Mouse (Mus musculus): Measurements from ENCODE around the gene Zfp365.

Zfp365 gene

GRCm38 (mm10) chr10:67912337-67912776, at the start of gene Zfp365:
Gene Zfp365, minus strand, starts transcription at chr10:67912662.
- peak; percentile 42 for DNase-seq (ENCODE audit: low spot score in 2 of 2)

- no peak for DNase-seq (ENCODE audit: low spot score in 2 of 2)
These were observed 47.5 kb upstream of the Zfp365 start for GRCm38 (mm10) chr10:67959982-67960381.

- no peak for DNase-seq (ENCODE audit: low spot score in 2 of 2)
These were observed 43.5 kb upstream of the Zfp365 start for GRCm38 (mm10) chr10:67955982-67956381.

DNA sequence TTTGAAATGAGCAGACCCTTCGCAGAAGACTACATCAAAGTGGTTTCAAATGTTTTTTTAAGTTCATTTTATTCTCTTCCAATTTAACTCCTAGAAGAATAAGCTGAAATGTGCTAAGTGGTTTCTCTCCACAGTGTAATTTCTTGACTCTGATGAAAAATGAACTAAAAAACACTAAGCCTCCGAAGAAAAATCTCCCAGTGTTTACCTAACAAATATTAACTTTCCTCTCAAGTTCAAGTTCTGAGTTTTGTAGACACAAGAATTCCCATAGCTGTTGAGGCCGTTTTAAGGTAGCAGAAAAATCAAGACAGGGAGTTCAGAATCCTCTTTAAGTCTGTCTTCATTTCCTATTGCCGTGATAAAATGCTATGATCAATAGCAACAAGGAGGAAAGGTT, 39.2 kb upstream of the Zfp365 start:
- no peak for DNase-seq (ENCODE audit: low spot score in 2 of 2)

- no peak for DNase-seq (ENCODE audit: low spot score in 2 of 2)
These were observed 37.7 kb upstream of the Zfp365 start for GRCm38 (mm10) chr10:67950059-67950748.

- no peak for DNase-seq (ENCODE audit: low spot score in 2 of 2)
These were observed 31.1 kb upstream of the Zfp365 start for GRCm38 (mm10) chr10:67943513-67943912.

DNA sequence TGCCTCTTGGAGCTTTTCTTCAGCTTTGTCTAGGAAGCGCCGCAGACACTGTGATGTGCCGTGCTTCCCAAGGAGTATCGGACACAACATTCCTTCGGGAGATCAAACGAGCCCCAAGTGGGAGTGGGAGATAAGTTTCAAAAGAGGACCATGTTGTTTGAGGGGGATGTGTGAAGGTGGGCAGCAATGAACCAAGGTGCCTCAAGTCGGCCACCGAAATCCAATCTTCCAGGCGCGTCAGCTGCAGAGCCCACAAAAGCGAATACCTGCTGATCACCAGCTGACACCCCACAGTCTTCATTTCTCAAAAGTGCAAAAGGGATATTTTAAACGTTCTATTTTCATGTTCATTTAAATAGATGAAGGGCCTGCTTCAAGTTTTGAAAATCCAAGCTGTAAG, 27.1 kb upstream of the Zfp365 start:
- DNase-seq (ENCODE audit: low spot score in 2 of 2): no peak

DNA sequence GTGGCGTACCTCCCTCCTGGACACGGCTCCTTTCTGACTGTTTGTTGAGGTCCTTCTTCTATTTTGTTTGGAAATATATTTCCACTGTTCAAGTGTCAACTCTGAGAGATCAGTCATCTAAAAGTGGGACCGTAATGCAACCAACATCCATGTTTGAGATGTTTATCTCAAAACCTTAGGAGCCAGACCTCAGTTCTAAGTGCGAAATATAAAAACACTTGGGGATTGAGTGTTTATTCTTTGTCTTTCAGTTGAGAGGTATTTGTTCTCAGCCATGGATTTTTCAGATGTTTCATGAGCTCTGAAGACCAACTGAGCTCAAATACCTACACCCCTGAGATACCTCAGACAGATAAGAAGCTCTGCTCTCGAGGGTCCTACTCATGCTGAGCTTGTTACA, 25.3 kb upstream of the Zfp365 start:
- DNase-seq (ENCODE audit: low spot score in 2 of 2): no peak

GRCm38 (mm10) chr10:67936944-67937343, 24.5 kb upstream of the Zfp365 start:
- DNase-seq (ENCODE audit: low spot score in 2 of 2): no peak

- no peak for DNase-seq (ENCODE audit: low spot score in 2 of 2)
These were observed 20.3 kb upstream of the Zfp365 start for GRCm38 (mm10) chr10:67932780-67933179.

- DNase-seq (ENCODE audit: low spot score in 2 of 2): no peak
These were observed 18.9 kb upstream of the Zfp365 start for GRCm38 (mm10) chr10:67931328-67931727.

- no peak for DNase-seq (ENCODE audit: low spot score in 2 of 2)
These were observed 16.1 kb upstream of the Zfp365 start for GRCm38 (mm10) chr10:67928584-67928983.

- DNase-seq (ENCODE audit: low spot score in 2 of 2): no peak
These were observed 15.4 kb upstream of the Zfp365 start for GRCm38 (mm10) chr10:67927718-67928455.

DNA sequence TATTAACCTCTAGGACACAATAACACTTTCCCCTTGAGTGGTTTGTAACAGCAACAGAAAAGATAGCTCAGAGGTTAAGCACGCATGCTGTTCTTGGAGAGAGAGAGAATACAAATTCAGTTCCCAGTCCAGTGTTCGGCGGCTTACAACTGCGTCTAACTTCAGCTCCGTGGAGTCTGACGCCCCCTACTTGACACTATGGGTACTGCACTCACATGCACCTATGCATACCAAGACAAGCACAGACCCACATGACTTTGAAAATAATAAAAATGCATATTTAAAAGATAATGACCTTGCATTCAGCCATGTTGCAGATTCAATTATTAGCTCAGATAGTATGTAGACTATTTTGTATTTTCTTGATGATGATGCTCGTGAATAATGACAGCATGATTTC, 11.6 kb upstream of the Zfp365 start:
- no peak for DNase-seq (ENCODE audit: low spot score in 2 of 2)

- no peak for DNase-seq (ENCODE audit: low spot score in 2 of 2)
These were observed 9.3 kb upstream of the Zfp365 start for GRCm38 (mm10) chr10:67921777-67922176.

GRCm38 (mm10) chr10:67919706-67920105, 7.2 kb upstream of the Zfp365 start:
- DNase-seq (ENCODE audit: low spot score in 2 of 2): no peak

DNA sequence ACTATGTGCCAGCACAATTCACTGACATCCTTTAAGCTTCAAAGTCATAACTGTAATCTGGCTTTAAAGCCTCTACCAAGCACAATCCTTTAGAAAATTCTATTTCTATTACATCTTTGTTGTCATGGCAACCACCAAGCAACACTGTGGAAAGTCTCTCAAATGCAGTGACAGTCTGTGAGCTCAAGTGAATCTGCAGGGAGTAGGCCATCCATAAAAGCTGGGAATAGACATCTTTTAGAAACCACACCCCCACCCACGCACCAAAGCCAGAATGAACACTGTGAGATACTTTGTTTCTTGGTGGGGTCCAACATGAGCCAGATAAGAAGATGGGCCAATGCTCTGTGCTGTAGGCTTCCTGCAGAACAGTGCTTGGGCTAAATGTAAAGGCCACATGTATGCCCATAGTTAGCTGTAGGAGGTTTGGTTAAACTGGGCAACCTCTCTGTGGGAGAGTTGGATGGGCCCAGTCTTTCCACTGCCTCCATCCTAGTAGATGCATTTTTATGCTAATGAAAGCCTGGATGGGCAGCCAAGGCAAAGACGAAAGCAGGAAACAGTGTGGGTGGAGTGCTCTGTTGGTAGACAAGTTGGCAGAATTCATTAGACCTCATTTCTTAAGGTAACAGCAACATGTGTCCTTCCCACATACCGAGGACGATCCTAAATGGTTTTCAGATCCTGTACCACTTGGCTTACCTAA, 5.9 kb upstream of the Zfp365 start:
- DNase-seq (ENCODE audit: low spot score in 2 of 2): no peak

DNA sequence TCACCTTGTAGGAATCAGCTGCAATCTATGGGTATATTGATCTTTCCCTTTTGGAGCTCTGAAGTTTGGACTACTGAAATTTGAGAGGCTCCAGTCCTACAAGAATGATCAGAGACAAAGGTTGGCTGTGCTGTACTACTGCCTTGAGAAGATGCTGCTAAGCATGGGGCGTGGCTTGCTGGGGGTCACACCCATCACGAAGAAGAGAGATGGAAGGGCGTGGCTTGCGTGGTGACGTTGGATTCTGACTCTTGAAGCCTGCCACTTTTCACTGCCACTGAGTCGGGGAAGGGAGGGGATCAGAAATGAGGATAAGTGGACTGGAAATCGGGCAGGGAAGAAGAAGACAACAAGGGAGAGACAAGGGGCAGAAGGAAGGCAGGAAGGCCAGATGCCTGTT, 4.9 kb upstream of the Zfp365 start:
- no peak for DNase-seq (ENCODE audit: low spot score in 2 of 2)

DNA sequence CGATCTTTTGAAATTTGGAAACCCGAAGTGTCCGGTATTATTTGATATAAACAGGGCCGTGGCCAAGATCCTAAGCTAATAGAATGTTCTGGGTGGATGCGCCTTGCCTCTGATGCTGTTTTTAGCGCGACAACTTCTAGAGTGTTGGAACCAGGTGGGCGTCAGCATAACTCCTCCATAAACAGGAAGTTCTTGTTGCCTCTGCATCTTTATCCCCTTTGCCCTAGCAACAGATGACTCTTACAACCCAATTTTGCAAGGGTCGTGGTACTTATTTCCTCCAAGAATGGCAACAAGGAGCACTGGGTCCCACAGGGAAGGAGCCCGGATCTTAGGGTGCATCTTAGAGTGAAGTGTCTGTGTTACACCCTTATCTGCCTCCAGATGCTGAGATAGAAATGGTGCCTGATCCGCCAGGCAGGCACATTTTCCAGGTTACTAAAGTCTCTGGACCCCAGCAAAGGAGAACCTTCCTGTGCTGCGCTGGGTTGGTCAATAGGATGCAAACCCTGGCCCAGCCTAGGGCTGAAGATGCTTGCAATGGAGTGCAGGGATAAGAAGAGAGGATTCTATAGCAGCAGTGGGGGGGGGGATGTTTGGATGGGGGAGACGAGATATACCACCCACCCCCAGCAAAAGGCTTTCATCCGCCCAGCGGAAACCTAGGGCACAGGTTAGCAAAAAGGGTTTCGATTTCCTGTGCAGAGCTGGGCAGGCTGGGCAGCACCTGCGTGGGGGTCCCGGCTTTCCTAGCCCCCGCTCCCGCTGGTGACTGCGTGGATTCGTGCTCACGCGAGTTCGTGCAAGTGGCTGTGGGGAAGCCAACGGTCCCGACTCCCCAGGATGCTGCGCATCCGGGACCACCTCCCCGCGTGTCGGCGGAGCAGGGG, 770 bp downstream of the Zfp365 start:
- DNase-seq (ENCODE audit: low spot score in 2 of 2): no peak

GRCm38 (mm10) chr10:67907931-67908330, 4.5 kb downstream of the Zfp365 start:
- no peak for DNase-seq (ENCODE audit: low spot score in 2 of 2)

- DNase-seq (ENCODE audit: low spot score in 2 of 2): no peak
These were observed 5.5 kb downstream of the Zfp365 start for GRCm38 (mm10) chr10:67906926-67907325.

GRCm38 (mm10) chr10:67906063-67906462, 6.4 kb downstream of the Zfp365 start:
- DNase-seq (ENCODE audit: low spot score in 2 of 2): no peak
